Mouse (Mus musculus) ES-E14 (cell line): ENCODE data around the gene Nudt7. TPM values are rescaled to one million over a fixed set of nuclear protein-coding genes. Genes with fewer than 3 reads are reported as not detected.
A peak's percentile ranks its signal among the peaks of the same experiment; 100 is the strongest.

Source experiments
- DNase-seq: peaks from one replicate; pipeline ENCODE4 v3.0.0-alpha.2; 2013; ENCODE audit warnings: low read depth, low spot score
- H3K27ac ChIP-seq: 2 replicates; pipeline ENCODE4 v1.5.1; 2012; ENCODE audit warnings: low read depth, mild to moderate bottlenecking, low read length, moderate library complexity, mixed read lengths; ENCODE audit not compliant: poor library complexity, insufficient read depth, severe bottlenecking
- H3K36me3 ChIP-seq: 2 replicates; pipeline ENCODE4 v1.6.1; 2012; ENCODE audit warnings: mild to moderate bottlenecking, low read length, moderate library complexity, mixed read lengths; ENCODE audit not compliant: control insufficient read depth, poor library complexity, insufficient read depth, severe bottlenecking
- H3K4me1 ChIP-seq, 2 experiments: fragments of 150-350 bp in 1 of 2; sonication (generic) in 1 of 2; 2 replicates each; pipeline ENCODE4 v1.6.1; 2012; ENCODE audit warnings: low read length in 2 of 2, mild to moderate bottlenecking in 1 of 2, mixed read lengths in 1 of 2; ENCODE audit not compliant: control insufficient read depth in 2 of 2, insufficient read depth in 2 of 2, poor library complexity in 1 of 2
- H3K4me3 ChIP-seq, 2 experiments: fragments of 150-350 bp in 1 of 2; sonication (generic) in 1 of 2; 2 replicates each; pipeline ENCODE4 v1.5.1; 2012; ENCODE audit warnings: low read length in 2 of 2, low read depth in 1 of 2, mild to moderate bottlenecking in 1 of 2, mixed read lengths in 1 of 2; ENCODE audit not compliant: insufficient read depth in 1 of 2, poor library complexity in 1 of 2, severe bottlenecking in 1 of 2
- H3K9ac ChIP-seq: 2 replicates; pipeline ENCODE4 v1.6.1; 2012; ENCODE audit warnings: low read depth, mild to moderate bottlenecking, low read length, mixed read lengths; ENCODE audit not compliant: poor library complexity, insufficient read depth, severe bottlenecking
- H3K9me3 ChIP-seq: fragments of 150-350 bp; sonication (generic); 2 replicates; pipeline ENCODE4 v1.6.1; 2012; ENCODE audit warnings: low read depth, mild to moderate bottlenecking, low read length; ENCODE audit not compliant: control insufficient read depth, insufficient read depth
- CHD2 ChIP-seq: IDR thresholded peaks from 2 replicates; pipeline ENCODE4 v1.6.1; 2014; ENCODE audit warnings: mild to moderate bottlenecking, low read depth, low read length, inconsistent platforms
- HCFC1 ChIP-seq: IDR thresholded peaks from 2 replicates; pipeline ENCODE4 v1.6.1; 2012; ENCODE audit warnings: low read length, inconsistent platforms, borderline replicate concordance; ENCODE audit not compliant: insufficient read depth
- MAFK ChIP-seq: IDR thresholded peaks from 2 replicates; pipeline ENCODE4 v1.6.1; 2014; ENCODE audit warnings: mild to moderate bottlenecking, low read depth, low read length, inconsistent platforms; ENCODE audit not compliant: insufficient read depth
- ZC3H11A ChIP-seq: IDR thresholded peaks from 2 replicates; pipeline ENCODE4 v1.6.1; 2012; ENCODE audit warnings: low read depth, mild to moderate bottlenecking, inconsistent platforms, low read length, borderline replicate concordance
- ZNF384 ChIP-seq: IDR thresholded peaks from 2 replicates; pipeline ENCODE4 v1.6.1; 2012; ENCODE audit warnings: low read depth, low read length, inconsistent platforms
- in situ Hi-C, 2 experiments: fragments of 600-800 bp; cut with MboI; formaldehyde crosslinking; loops; one replicate each; pipeline ENCODE4 v1.15.1; 2025; ENCODE audit warnings: low sequenced_read_pairs in 2 of 2, inconsistent platforms in 1 of 2; ENCODE audit not compliant: unreplicated experiment in 2 of 2
- total RNA-seq: library from RNA; depleted of rRNA; stranded (reverse); fragments of 300-350 nt; gene quantifications from 2 replicates; pipeline ENCODE4 v1.2.3, GENCODE M21; 2012

The Nudt7 gene
- total RNA-seq, 1 experiment = 1.8 TPM

DNA sequence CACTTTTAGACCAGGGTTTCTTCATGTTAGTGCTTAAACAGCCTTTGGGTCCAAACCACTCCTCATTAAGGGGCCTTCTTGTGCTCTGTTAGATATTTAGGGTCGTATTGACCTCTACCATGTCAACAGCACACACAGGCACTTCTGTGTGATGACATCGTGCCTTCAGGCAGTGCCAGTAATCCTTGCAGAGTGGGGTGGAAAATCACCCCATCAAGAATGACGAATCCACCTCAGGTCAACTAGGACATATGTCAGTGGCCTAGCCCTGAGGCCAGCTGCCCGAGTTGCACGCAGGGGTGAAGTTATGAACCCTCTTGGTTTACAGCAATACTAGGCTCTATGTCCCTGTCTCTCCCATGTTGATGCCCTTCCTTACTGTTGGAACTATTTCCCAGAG lies 3.8 kb downstream of the Nudt7 start:
- H3K4me3 ChIP-seq = no peak overlapping the region
- peaks cover 0 to 6% of the 10 kb centered on the region in 2 experiments; a peak in 2 of 4 replicates for H3K4me1 ChIP-seq
- no peaks in the 10 kb centered on the region for H3K36me3 ChIP-seq
- no peaks in the 10 kb centered on the region for H3K9me3 ChIP-seq
- no peak overlapping the region for H3K9ac ChIP-seq
- no peak for DNase-seq
- in situ Hi-C loops = no loop called here
- peak overlapping the region; percentile 43; the same call in 1 of the 2 replicates for H3K27ac ChIP-seq
- TF ChIP-seq CHD2 (no peak), MAFK (no peak), ZC3H11A (no peak), HCFC1 (no peak), ZNF384 (no peak)

DNA sequence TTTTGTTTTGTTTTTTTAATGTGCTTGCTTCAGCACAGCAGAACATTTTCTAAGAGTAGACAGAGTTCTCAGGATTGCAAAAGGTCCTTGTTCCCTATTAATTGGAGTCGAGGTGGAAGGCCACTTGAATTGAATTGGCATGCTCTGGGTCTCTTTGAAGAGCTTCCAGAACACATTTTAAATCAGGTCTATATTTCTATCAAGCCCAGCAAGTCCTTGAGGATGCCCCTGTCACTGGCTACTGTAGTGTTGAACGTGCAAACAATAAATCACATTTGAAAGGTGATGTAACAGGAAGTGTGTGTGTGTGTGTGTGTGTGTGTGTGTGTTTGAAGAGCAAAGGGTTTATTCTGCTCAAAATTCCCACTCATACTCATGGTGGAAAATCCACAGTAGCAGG lies 7.1 kb downstream of the Nudt7 start:
- Histone ChIP-seq H3K9ac (no peak overlapping the region), H3K9me3 (no peaks in the 10 kb centered on the region), H3K27ac (no peak overlapping the region), H3K36me3 (no peaks in the 10 kb centered on the region), H3K4me3 (no peak overlapping the region), H3K4me1 (no peaks in the 10 kb centered on the region)
- in situ Hi-C loops = no loop called here
- DNase-seq = no peak
- TF ChIP-seq ZNF384 (no peak), MAFK (no peak), CHD2 (no peak), ZC3H11A (no peak), HCFC1 (no peak)

DNA sequence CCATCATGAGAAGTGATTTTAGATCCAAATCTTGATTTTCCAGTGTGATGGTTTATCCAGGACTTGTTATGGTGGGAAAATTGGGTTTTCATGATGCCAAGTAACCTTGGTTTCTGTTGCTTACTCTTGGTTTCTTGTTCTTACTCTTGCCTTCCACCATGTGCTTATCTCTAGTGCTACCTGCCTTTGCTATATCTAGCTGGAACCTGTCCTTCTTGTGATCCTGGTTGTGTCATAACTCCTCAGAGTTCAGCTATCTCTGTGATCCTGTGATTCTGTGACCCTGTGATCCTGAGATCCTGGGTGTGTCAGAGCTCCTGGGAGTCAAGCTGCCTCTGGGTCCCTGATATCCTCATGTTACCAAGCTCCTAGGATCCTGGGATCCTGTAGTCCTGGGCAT lies 8.8 kb downstream of the Nudt7 start:
- H3K36me3 ChIP-seq = no peaks in the 10 kb centered on the region
- no peaks in the 10 kb centered on the region for H3K4me1 ChIP-seq
- in situ Hi-C loops = no loop called here
- H3K9ac ChIP-seq = no peak overlapping the region
- no peak overlapping the region for H3K4me3 ChIP-seq
- no peak for DNase-seq
- no peaks in the 10 kb centered on the region for H3K9me3 ChIP-seq
- no peak overlapping the region for H3K27ac ChIP-seq
- TF ChIP-seq ZC3H11A (no peak), MAFK (no peak), ZNF384 (no peak), HCFC1 (no peak), CHD2 (no peak)

DNA sequence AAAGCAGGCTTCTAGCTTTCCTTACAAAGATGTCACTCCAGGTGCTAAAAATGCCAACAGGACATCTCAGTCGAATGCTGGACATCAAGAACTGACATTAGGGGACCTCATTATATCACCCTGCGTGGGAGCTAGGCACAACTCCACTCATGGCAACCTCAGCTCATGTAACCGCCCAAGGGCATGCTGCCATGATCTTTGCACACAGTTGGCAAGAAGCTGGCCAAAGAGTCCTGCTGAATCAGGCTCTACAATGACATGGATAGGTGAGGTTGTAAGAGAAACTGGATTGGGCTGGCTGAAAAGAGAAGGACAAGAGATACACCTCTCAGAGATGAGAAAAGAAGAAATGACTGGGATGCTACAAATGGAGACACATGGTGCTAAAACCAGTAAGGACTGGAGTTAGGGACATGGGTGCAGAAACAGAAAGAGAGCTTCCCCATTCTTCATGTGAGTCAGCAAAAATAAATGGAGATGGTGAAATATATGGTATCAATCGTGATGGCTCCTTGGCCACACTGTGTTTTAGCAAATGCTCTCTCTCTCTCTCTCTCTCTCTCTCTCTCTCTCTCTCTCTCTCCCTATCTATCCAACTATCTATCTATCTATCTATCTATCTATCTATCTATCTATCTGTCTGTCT lies 10.4 kb downstream of the Nudt7 start:
- Histone ChIP-seq H3K4me3 (no peak overlapping the region), H3K4me1 (no peaks in the 10 kb centered on the region), H3K36me3 (no peaks in the 10 kb centered on the region), H3K27ac (no peak overlapping the region), H3K9me3 (no peaks in the 10 kb centered on the region), H3K9ac (no peak overlapping the region)
- TF ChIP-seq HCFC1 (no peak), ZC3H11A (no peak), MAFK (no peak), CHD2 (no peak), ZNF384 (no peak)
- in situ Hi-C loops = no loop called here
- no peak for DNase-seq
